Mouse (Mus musculus): ENCODE data around the gene Ccdc34.

GRCm38 (mm10) chr2:110176761-110177400 lies 159.3 kb downstream of the Ccdc34 start:
- no peak for TF ChIP-seq POLR2A (IDR thresholded peaks at IDR 0.05; ENCODE audit: low read depth, low read length)
- no peak for TF ChIP-seq CTCF (conservative IDR thresholded peaks at IDR 0.05; ENCODE audit: insufficient read depth, insufficient read length, low read depth, low read length)
